Mouse (Mus musculus): Measurements from ENCODE around the gene Spr.
"Not testable (repeated sequence)": the region's sequence is repeated elsewhere in the genome, so short reads cannot be mapped to it uniquely, and the experiment has no call there.

- TF ChIP-seq POLR2A (IDR thresholded peaks at IDR 0.05; ENCODE audit: control insufficient read depth, extremely low read depth, insufficient read depth, low read length, poor library complexity), result not testable (repeated sequence)
- peak; percentile 68; the same call in 1 of the 2 replicates for TF ChIP-seq CTCF (IDR thresholded peaks at IDR 0.05; ENCODE audit: borderline replicate concordance, control insufficient read depth, extremely low read depth, insufficient read depth, low read length, poor library complexity)
These were observed 21.7 kb upstream of the Spr start for GRCm38 (mm10) chr6:85159092-85159760.

All from thymus, adult 2 months (tissue).